Mouse (Mus musculus) heart, embryonic 14.5 days (tissue): ENCODE results near the gene Pwp1. TPM values are rescaled to one million over a fixed set of nuclear protein-coding genes. Genes with fewer than 3 reads are reported as not detected.

ENCODE experiments used
- ATAC-seq: fragments of 200-750 bp; cut with Nextera tagmentation; 2 replicates; pipeline ENCODE4 v1.8.0; 2017; ENCODE audit warnings: low read depth, moderate TSS enrichment; ENCODE audit not compliant: insufficient number of reproducible peaks, insufficient read depth, low FRiP score
- H3K27ac ChIP-seq, 2 experiments: fragments of 200-500 bp in 1 of 2; fragments of 300-500 bp in 1 of 2; sonication (generic) in 1 of 2; replicated peaks in 1 of 2; 2 replicates each; pipeline ENCODE4 v1.5.1; 2012 to 2014; ENCODE audit warnings: low read depth in 2 of 2, low read length in 2 of 2, control low read depth in 1 of 2, mild to moderate bottlenecking in 1 of 2, mixed read lengths in 1 of 2; ENCODE audit not compliant: control insufficient read depth in 1 of 2, insufficient read depth in 1 of 2
- H3K27me3 ChIP-seq: fragments of 300-500 bp; sonication (generic); 2 replicates; pipeline ENCODE4 v1.6.1; 2014; ENCODE audit warnings: mild to moderate bottlenecking, low read length, control low read depth; ENCODE audit not compliant: control insufficient read depth, insufficient read depth
- H3K36me3 ChIP-seq: fragments of 300-500 bp; sonication (generic); 2 replicates; pipeline ENCODE4 v1.6.1; 2014; ENCODE audit warnings: mild to moderate bottlenecking, control low read depth, low read length, mixed read lengths; ENCODE audit not compliant: control insufficient read depth, insufficient read depth
- H3K4me1 ChIP-seq, 2 experiments: fragments of 200-500 bp in 1 of 2; fragments of 300-500 bp in 1 of 2; sonication (generic) in 1 of 2; 2 replicates each; pipeline ENCODE4 v1.6.1; 2012 to 2014; ENCODE audit warnings: low read length in 2 of 2, control low read depth in 1 of 2, mixed read lengths in 1 of 2; ENCODE audit not compliant: control insufficient read depth in 2 of 2, insufficient read depth in 2 of 2
- H3K4me2 ChIP-seq: fragments of 300-500 bp; sonication (generic); 2 replicates; pipeline ENCODE4 v1.6.1; 2014; ENCODE audit warnings: mild to moderate bottlenecking, low read length
- H3K4me3 ChIP-seq, 2 experiments: fragments of 200-500 bp in 1 of 2; fragments of 300-500 bp in 1 of 2; sonication (generic) in 1 of 2; 2 replicates each; pipeline ENCODE4 v1.5.1; 2012 to 2014; ENCODE audit warnings: low read length in 2 of 2, mild to moderate bottlenecking in 2 of 2, control low read depth in 1 of 2, low read depth in 1 of 2, moderate library complexity in 1 of 2; ENCODE audit not compliant: control insufficient read depth in 1 of 2, insufficient read depth in 1 of 2
- H3K9ac ChIP-seq: fragments of 300-500 bp; sonication (generic); 2 replicates; pipeline ENCODE4 v1.6.1; 2014; ENCODE audit warnings: mild to moderate bottlenecking, low read length
- H3K9me3 ChIP-seq: fragments of 300-500 bp; sonication (generic); 2 replicates; pipeline ENCODE4 v1.6.1; 2016; ENCODE audit warnings: low read length, control low read depth; ENCODE audit not compliant: control insufficient read depth
- WGBS: fragments of 180-500 bp; shearing (Covaris S2); extraction: QIAGEN DNeasy Blood & Tissue Kit; methylation state at CpG from one replicate; pipeline ENCODE4 v1.1.7; 2014; 5-methylcytosine and 5-hydroxymethylcytosine counted together
- polyA plus RNA-seq: library from polyadenylated mRNA; unstranded; fragments of >200 nt; fragmentation: Nextera tagmentation; extraction: Ambion mirVana; gene quantifications from 2 replicates; pipeline ENCODE4 v1.2.1, GENCODE M21; 2014

The Pwp1 gene
- polyA plus RNA-seq, 1 experiment from 2014 or later: 46.0 TPM

- no peak for ATAC-seq
- Histone ChIP-seq H3K9me3 (no peaks in the 10 kb centered on the region), H3K4me1 (peaks cover 3 to 6% of the 10 kb centered on the region in 2 experiments; a peak in 3 of 4 replicates), H3K27ac (no peak overlapping the region), H3K9ac (no peak overlapping the region), H3K36me3 (peaks cover 46% of the 10 kb centered on the region), H3K4me2 (no peak overlapping the region), H3K27me3 (no peaks in the 10 kb centered on the region), H3K4me3 (no peak overlapping the region)
- 89% methylated on average over 13 of the region's 13 CpGs for WGBS
Observed at GRCm38 (mm10) chr10:85873861-85874544, 44.7 kb downstream of the Pwp1 start.

- ATAC-seq: no peak
- WGBS: 90% methylated on average over 5 of the region's 5 CpGs
- no peak overlapping the region for H3K4me3 ChIP-seq
Observed at GRCm38 (mm10) chr10:85875812-85876211, 46.5 kb downstream of the Pwp1 start.

GRCm38 (mm10) chr10:85879886-85880486, 50.7 kb downstream of the Pwp1 start:
- Histone ChIP-seq H3K4me1 (no peaks in the 10 kb centered on the region), H3K36me3 (peaks cover 94% of the 10 kb centered on the region), H3K9ac (no peak overlapping the region), H3K27me3 (no peaks in the 10 kb centered on the region), H3K27ac (no peak overlapping the region), H3K4me3 (no peak overlapping the region), H3K9me3 (no peaks in the 10 kb centered on the region), H3K4me2 (no peak overlapping the region)
- no peak for ATAC-seq
- WGBS: 91% methylated on average over 8 of the region's 8 CpGs

More at GRCm38 (mm10) chr10:85875812-85876211, 46.5 kb downstream of the Pwp1 start:
- H3K27me3 ChIP-seq: no peaks in the 10 kb centered on the region
- H3K36me3 ChIP-seq: peaks cover 64% of the 10 kb centered on the region
- no peak overlapping the region for H3K4me2 ChIP-seq
- peaks cover 3 to 6% of the 10 kb centered on the region in 2 experiments; a peak in 3 of 4 replicates for H3K4me1 ChIP-seq
- H3K27ac ChIP-seq: no peak overlapping the region
- H3K9ac ChIP-seq: no peak overlapping the region
- H3K9me3 ChIP-seq: no peaks in the 10 kb centered on the region

GRCm38 (mm10) chr10:85916498-85917309, 87.4 kb downstream of the Pwp1 start, which contains the start of gene Prdm4:
TSS of gene Prdm4 (minus strand) at chr10:85917142.
- Histone ChIP-seq H3K4me3 (peak within 1 kb of the TSS; percentile 68 to 84), H3K27ac (peak within 1 kb of the TSS; percentile 12 to 80), H3K4me1 (peaks cover 2 to 11% of the 10 kb centered on the region in 2 experiments; a peak in 3 of 4 replicates), H3K9me3 (no peaks in the 10 kb centered on the region), H3K27me3 (no peaks in the 10 kb centered on the region), H3K9ac (peak within 1 kb of the TSS; percentile 91), H3K36me3 (peaks cover 29% of the 10 kb centered on the region), H3K4me2 (peak within 1 kb of the TSS; percentile 72)
- WGBS: under 1% methylated on average over 77 of the region's 90 CpGs
- ATAC-seq: peak; percentile 99

- no peak within 1 kb of the TSS for H3K27ac ChIP-seq
- H3K4me3 ChIP-seq: peak within 1 kb of the TSS; percentile 52 to 62
- WGBS: 3% methylated on average over 23 of the region's 23 CpGs
- peak within 1 kb of the TSS; percentile 98 for H3K4me2 ChIP-seq
- H3K9ac ChIP-seq: peak within 1 kb of the TSS; percentile 59
- no peak for ATAC-seq
- H3K36me3 ChIP-seq: no peaks in the 10 kb centered on the region
- H3K9me3 ChIP-seq: no peaks in the 10 kb centered on the region
- peaks cover 29% of the 10 kb centered on the region for H3K27me3 ChIP-seq
- H3K4me1 ChIP-seq: peaks cover 0 to 8% of the 10 kb centered on the region in 2 experiments; a peak in 2 of 4 replicates
Observed at GRCm38 (mm10) chr10:85927676-85928445, 98.6 kb downstream of the Pwp1 start, which contains the start of gene Ascl4. TSS of gene Ascl4 (plus strand) at chr10:85927681.

GRCm38 (mm10) chr10:85928499-85929207, 99.4 kb downstream of the Pwp1 start:
- Histone ChIP-seq H3K4me3 (peak overlapping the region; percentile 52 to 62), H3K36me3 (no peaks in the 10 kb centered on the region), H3K27ac (no peak overlapping the region), H3K9ac (peak overlapping the region; percentile 59), H3K27me3 (peaks cover 29% of the 10 kb centered on the region), H3K9me3 (no peaks in the 10 kb centered on the region), H3K4me2 (peak overlapping the region; percentile 98), H3K4me1 (peaks cover 0 to 8% of the 10 kb centered on the region in 2 experiments; a peak in 2 of 4 replicates)
- no peak for ATAC-seq
- WGBS: 2% methylated on average over 63 of the region's 63 CpGs
